Mouse (Mus musculus) c-Kit-positive CD71-positive TER-119-negative erythroid progenitor cells, embryonic 14.5 days (primary cell): ENCODE data around the gene Herc2.
A peak's percentile ranks its signal among the peaks of the same experiment; 100 is the strongest.
"Not testable (repeated sequence)": the region's sequence is repeated elsewhere in the genome, so short reads cannot be mapped to it uniquely, and the experiment has no call there.

Experiments used
- DNase-seq: peaks from one replicate; pipeline ENCODE4 v3.0.0-alpha.2; 2013; ENCODE audit warnings: low read depth

Herc2 gene

GRCm38 (mm10) chr7:56049831-56050321, at the start of gene Herc2:
Gene Herc2 (plus strand): TSS chr7:56050196.
- DNase-seq, result peak; percentile 99

GRCm38 (mm10) chr7:56010318-56011017, 39.5 kb upstream of the Herc2 start:
- no peak for DNase-seq

GRCm38 (mm10) chr7:56011018-56011333, 39.0 kb upstream of the Herc2 start:
- no peak for DNase-seq

GRCm38 (mm10) chr7:56013261-56014001, 36.6 kb upstream of the Herc2 start:
- peak; percentile 13 for DNase-seq

- not testable (repeated sequence) for DNase-seq
Measured at GRCm38 (mm10) chr7:56014002-56014702, 35.8 kb upstream of the Herc2 start.

- DNase-seq, result peak; percentile 83
Measured at GRCm38 (mm10) chr7:56015172-56015571, 34.8 kb upstream of the Herc2 start.

- DNase-seq, result no peak
Measured at GRCm38 (mm10) chr7:56015837-56016236, 34.2 kb upstream of the Herc2 start.

GRCm38 (mm10) chr7:56017761-56018160, 32.2 kb upstream of the Herc2 start:
- DNase-seq, result no peak

- peak; percentile 48 for DNase-seq
Measured at GRCm38 (mm10) chr7:56018446-56018971, 31.5 kb upstream of the Herc2 start.

- peak; percentile 60 for DNase-seq
Measured at GRCm38 (mm10) chr7:56018972-56019929, 30.7 kb upstream of the Herc2 start.

GRCm38 (mm10) chr7:56019930-56020253, 30.1 kb upstream of the Herc2 start, which contains the start of gene Nipa1:
Gene Nipa1 (minus strand): TSS chr7:56019954.
- no peak for DNase-seq

GRCm38 (mm10) chr7:56023586-56023985, 26.4 kb upstream of the Herc2 start:
- DNase-seq, result no peak

- DNase-seq, result peak; percentile 91
Measured at GRCm38 (mm10) chr7:56042353-56042752, 7.6 kb upstream of the Herc2 start.

- peak; percentile 63 for DNase-seq
Measured at GRCm38 (mm10) chr7:56043577-56044266, 6.3 kb upstream of the Herc2 start.

GRCm38 (mm10) chr7:56044267-56044629, 5.7 kb upstream of the Herc2 start:
- no peak for DNase-seq

GRCm38 (mm10) chr7:56047178-56047577, 2.8 kb upstream of the Herc2 start:
- DNase-seq, result no peak

GRCm38 (mm10) chr7:56050487-56050911, 503 bp downstream of the Herc2 start:
- DNase-seq, result no peak

- DNase-seq, result no peak
Measured at GRCm38 (mm10) chr7:56052996-56053395, 3.0 kb downstream of the Herc2 start.

- no peak for DNase-seq
Measured at GRCm38 (mm10) chr7:56055338-56055737, 5.3 kb downstream of the Herc2 start.

GRCm38 (mm10) chr7:56064876-56065275, 14.9 kb downstream of the Herc2 start:
- no peak for DNase-seq

GRCm38 (mm10) chr7:56066136-56066535, 16.1 kb downstream of the Herc2 start:
- DNase-seq, result no peak
